Mouse (Mus musculus) G1E (cell line): Measurements from ENCODE around the gene Rora.

Experiments
- CTCF ChIP-seq: IDR thresholded peaks from 2 replicates; pipeline ENCODE4 v1.5.1; 2012; ENCODE audit warnings: low read depth, low read length, inconsistent platforms, mixed read lengths
- GATA1 ChIP-seq: IDR thresholded peaks from 2 replicates; pipeline ENCODE4 v1.6.1; 2012; ENCODE audit warnings: borderline replicate concordance, low read length, inconsistent platforms, mixed read lengths
- GATA2 ChIP-seq: IDR thresholded peaks from 2 replicates; pipeline ENCODE4 v1.6.1; 2012; ENCODE audit warnings: low read depth, low read length, inconsistent platforms, borderline replicate concordance
- POLR2AphosphoS5 ChIP-seq: IDR thresholded peaks from 2 replicates; pipeline ENCODE4 v1.6.1; 2012; ENCODE audit warnings: low read depth, low read length, inconsistent platforms; ENCODE audit not compliant: insufficient replicate concordance

DNA sequence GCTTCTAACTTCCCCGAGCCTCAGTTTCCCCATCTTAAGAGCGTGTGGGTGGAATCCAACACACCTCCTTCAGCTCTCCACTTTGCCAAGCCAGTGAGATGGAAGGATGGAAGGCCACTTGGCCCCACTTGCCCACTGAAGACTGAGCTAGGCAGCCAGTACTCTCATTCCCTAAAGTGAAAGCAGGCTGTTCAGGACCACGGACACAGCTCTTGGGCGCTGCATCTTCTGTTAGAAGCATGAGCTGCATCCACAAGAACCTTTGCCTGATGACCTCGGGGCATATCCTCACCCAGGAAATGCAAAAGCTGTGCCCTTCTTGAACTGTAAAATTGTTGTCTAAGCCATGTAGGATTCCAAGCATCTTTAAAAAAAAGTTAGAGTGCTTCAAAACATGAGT is 54.0 kb downstream of the Rora start:
- TF ChIP-seq POLR2AphosphoS5, result no peak
- TF ChIP-seq CTCF, result no peak
- TF ChIP-seq GATA2, result no peak
- no peak for TF ChIP-seq GATA1
